Mouse (Mus musculus) olfactory bulb, adult 2 months (tissue): ENCODE measurements around the gene Mvp. TPM values are rescaled to one million over a fixed set of nuclear protein-coding genes. Genes with fewer than 3 reads are reported as not detected.

Source experiments
- H3K27ac ChIP-seq: fragments of 200-500 bp; 2 replicates; pipeline ENCODE4 v1.5.1; 2012; ENCODE audit warnings: low read depth, low read length; ENCODE audit not compliant: insufficient read depth
- H3K4me1 ChIP-seq: fragments of 200-500 bp; 2 replicates; pipeline ENCODE4 v1.6.1; 2012; ENCODE audit warnings: low read length; ENCODE audit not compliant: control insufficient read depth, insufficient read depth
- H3K4me3 ChIP-seq: fragments of 200-500 bp; 2 replicates; pipeline ENCODE4 v1.5.1; 2012; ENCODE audit warnings: mild to moderate bottlenecking, low read depth, low read length, moderate library complexity; ENCODE audit not compliant: insufficient read depth
- CTCF ChIP-seq: fragments of 200-500 bp; IDR thresholded peaks from 2 replicates; pipeline ENCODE4 v1.5.1; 2012; ENCODE audit warnings: low read depth, mild to moderate bottlenecking, low read length, moderate library complexity; ENCODE audit not compliant: insufficient read depth
- POLR2A ChIP-seq: fragments of 200-500 bp; IDR thresholded peaks from 2 replicates; pipeline ENCODE4 v1.6.1; 2012; ENCODE audit warnings: mild to moderate bottlenecking, low read depth, low read length, moderate library complexity; ENCODE audit not compliant: insufficient read depth
- WGBS: fragments of 180-500 bp; shearing (Covaris S2); methylation state at CpG from one replicate; pipeline ENCODE4 v1.1.7; 2018; 5-methylcytosine and 5-hydroxymethylcytosine counted together
- polyA plus RNA-seq: library from polyadenylated mRNA; stranded (reverse); fragments of >200 nt; gene quantifications from 2 replicates; pipeline ENCODE4 v1.2.4, GENCODE M21; 2012; ENCODE audit warnings: low replicate concordance; ENCODE audit not compliant: missing spikeins, insufficient read depth, insufficient read length

Mvp gene
- not detected in 2 replicates for polyA plus RNA-seq

- H3K4me3 ChIP-seq: peak within 1 kb of the TSS; percentile 43
- H3K4me1 ChIP-seq: peaks cover 45% of the 10 kb centered on the region
- TF ChIP-seq CTCF (no peak), POLR2A (0 out of 2 replicates have a peak, but pooled peaks have one; percentile 14)
- no peak within 1 kb of the TSS for H3K27ac ChIP-seq
- 67% methylated on average over 11 of the region's 11 CpGs for WGBS
Measured at GRCm38 (mm10) chr7:127014320-127014719, at the start of gene Mvp. Gene Mvp, minus strand, starts transcription at chr7:127014621.

- H3K4me3 ChIP-seq: no peak overlapping the region
- 65% methylated on average over 5 of the region's 5 CpGs for WGBS
- H3K4me1 ChIP-seq: no peaks in the 10 kb centered on the region
- H3K27ac ChIP-seq: no peak overlapping the region
- no peak for TF ChIP-seq POLR2A
Measured at GRCm38 (mm10) chr7:127055026-127055585, 40.7 kb upstream of the Mvp start.

GRCm38 (mm10) chr7:127041851-127042672 lies 27.6 kb upstream of the Mvp start, which contains the start of gene Kif22:
Gene Kif22, minus strand, starts transcription at chr7:127042471.
- H3K4me1 ChIP-seq: peaks cover 5% of the 10 kb centered on the region
- WGBS: under 1% methylated on average over 53 of the region's 53 CpGs
- peak within 1 kb of the TSS; percentile 49 for H3K4me3 ChIP-seq
- TF ChIP-seq POLR2A: no peak
- no peak for TF ChIP-seq CTCF
- no peak within 1 kb of the TSS for H3K27ac ChIP-seq

- WGBS: 74% methylated on average over 1 of the region's 1 CpGs
- Histone ChIP-seq H3K27ac (no peak overlapping the region), H3K4me1 (peaks cover 6% of the 10 kb centered on the region), H3K4me3 (no peak overlapping the region)
- no peak for TF ChIP-seq POLR2A
- TF ChIP-seq CTCF: no peak
Measured at GRCm38 (mm10) chr7:127031244-127031643, 16.8 kb upstream of the Mvp start.

- Histone ChIP-seq H3K27ac (no peak overlapping the region), H3K4me1 (peaks cover 11% of the 10 kb centered on the region), H3K4me3 (no peak overlapping the region)
- WGBS: 81% methylated on average over 1 of the region's 1 CpGs
- no peak for TF ChIP-seq POLR2A
- no peak for TF ChIP-seq CTCF
Measured at GRCm38 (mm10) chr7:127030172-127030571, 15.8 kb upstream of the Mvp start.

- peaks cover 33% of the 10 kb centered on the region for H3K4me1 ChIP-seq
- TF ChIP-seq CTCF (no peak), POLR2A (no peak)
- peak overlapping the region; percentile 57 for H3K4me3 ChIP-seq
- 25% methylated on average over 8 of the region's 8 CpGs for WGBS
- H3K27ac ChIP-seq: peak overlapping the region; percentile 94
Measured at GRCm38 (mm10) chr7:127027885-127028284, 13.5 kb upstream of the Mvp start.

GRCm38 (mm10) chr7:127026984-127027726 lies 12.7 kb upstream of the Mvp start, which contains the start of gene Maz:
Gene Maz, minus strand, starts transcription at chr7:127027037.
- TF ChIP-seq CTCF (no peak), POLR2A (0 out of 2 replicates have a peak, but pooled peaks have one; percentile 31)
- H3K4me3 ChIP-seq: peak within 1 kb of the TSS; percentile 97
- peak within 1 kb of the TSS; percentile 97 for H3K27ac ChIP-seq
- under 1% methylated on average over 53 of the region's 63 CpGs for WGBS
- peaks cover 38% of the 10 kb centered on the region for H3K4me1 ChIP-seq

- TF ChIP-seq POLR2A (no peak), CTCF (no peak)
- 10% methylated on average over 28 of the region's 48 CpGs for WGBS
- no peak overlapping the region for H3K27ac ChIP-seq
- H3K4me1 ChIP-seq: peaks cover 40% of the 10 kb centered on the region
- peak overlapping the region; percentile 97 for H3K4me3 ChIP-seq
Measured at GRCm38 (mm10) chr7:127026616-127026983, 12.2 kb upstream of the Mvp start.
